Mouse (Mus musculus): Measurements from ENCODE around the gene Vmn1r143. TPM values are rescaled to one million over a fixed set of nuclear protein-coding genes. Genes with fewer than 3 reads are reported as not detected.
"Not testable (repeated sequence)": the region's sequence is repeated elsewhere in the genome, so short reads cannot be mapped to it uniquely, and the experiment has no call there.

Gene Vmn1r143
- not detected in 2 replicates for polyA plus RNA-seq (2014; fragmentation: Nextera tagmentation; extraction: Ambion mirVana)

- not testable (repeated sequence) for H3K4me2 ChIP-seq (ENCODE audit: low read depth, low read length, severe bottlenecking); H3K9me3 ChIP-seq (ENCODE audit: control insufficient read depth, low read length)
Observed at GRCm38 (mm10) chr7:22189077-22189476, at the start of gene Vmn1r143. TSS of gene Vmn1r143 (plus strand) at chr7:22189377.

GRCm38 (mm10) chr7:22163935-22164334 is 25.2 kb upstream of the Vmn1r143 start, which contains the start of gene Vmn1r142:
TSS of gene Vmn1r142 (minus strand) at chr7:22164035.
- H3K4me3 ChIP-seq (ENCODE audit: low read depth, low read length); H3K9me3 ChIP-seq (ENCODE audit: control insufficient read depth, low read length); H3K36me3 ChIP-seq (ENCODE audit: control insufficient read depth, insufficient read depth, low read length); ATAC-seq (replicated peaks; ENCODE audit: low FRiP score); H3K4me1 ChIP-seq (replicated peaks; ENCODE audit: control insufficient read depth, insufficient read depth, low read length); H3K27me3 ChIP-seq (ENCODE audit: control insufficient read depth, insufficient read depth, low read length); H3K9ac ChIP-seq (ENCODE audit: low read length); DNase-seq (ENCODE audit: low spot score); H3K4me2 ChIP-seq (ENCODE audit: low read depth, low read length, severe bottlenecking); H3K27ac ChIP-seq (ENCODE audit: low read depth, low read length): not testable (repeated sequence)
- no CpG with 5 or more reads among the region's 3 CpGs for WGBS

More at GRCm38 (mm10) chr7:22189077-22189476, at the start of gene Vmn1r143:
- not testable (repeated sequence) for H3K4me1 ChIP-seq (replicated peaks; ENCODE audit: control insufficient read depth, insufficient read depth, low read length); DNase-seq (ENCODE audit: low spot score); H3K27ac ChIP-seq (ENCODE audit: low read depth, low read length); H3K9ac ChIP-seq (ENCODE audit: low read length); ATAC-seq (replicated peaks; ENCODE audit: low FRiP score); H3K27me3 ChIP-seq (ENCODE audit: control insufficient read depth, insufficient read depth, low read length); H3K4me3 ChIP-seq (ENCODE audit: low read depth, low read length); H3K36me3 ChIP-seq (ENCODE audit: control insufficient read depth, insufficient read depth, low read length)
- no CpG with 5 or more reads among the region's 3 CpGs for WGBS

- not testable (repeated sequence) for H3K4me1 ChIP-seq (replicated peaks; ENCODE audit: control insufficient read depth, insufficient read depth, low read length); H3K9me3 ChIP-seq (ENCODE audit: control insufficient read depth, low read length); H3K4me3 ChIP-seq (ENCODE audit: low read depth, low read length); H3K27ac ChIP-seq (ENCODE audit: low read depth, low read length); DNase-seq (ENCODE audit: low spot score); ATAC-seq (replicated peaks; ENCODE audit: low FRiP score); H3K4me2 ChIP-seq (ENCODE audit: low read depth, low read length, severe bottlenecking); H3K9ac ChIP-seq (ENCODE audit: low read length); H3K27me3 ChIP-seq (ENCODE audit: control insufficient read depth, insufficient read depth, low read length); H3K36me3 ChIP-seq (ENCODE audit: control insufficient read depth, insufficient read depth, low read length)
- no CpG with 5 or more reads among the region's 2 CpGs for WGBS
Observed at GRCm38 (mm10) chr7:22201164-22201563, 12.0 kb downstream of the Vmn1r143 start, which contains the start of gene Gm8653. TSS of gene Gm8653 (minus strand) at chr7:22201264.

- not testable (repeated sequence) for H3K9me3 ChIP-seq (ENCODE audit: control insufficient read depth, low read length); H3K27me3 ChIP-seq (ENCODE audit: control insufficient read depth, insufficient read depth, low read length); H3K27ac ChIP-seq (ENCODE audit: low read depth, low read length); DNase-seq (ENCODE audit: low spot score); H3K4me1 ChIP-seq (replicated peaks; ENCODE audit: control insufficient read depth, insufficient read depth, low read length); H3K36me3 ChIP-seq (ENCODE audit: control insufficient read depth, insufficient read depth, low read length); ATAC-seq (replicated peaks; ENCODE audit: low FRiP score); H3K4me3 ChIP-seq (ENCODE audit: low read depth, low read length); H3K4me2 ChIP-seq (ENCODE audit: low read depth, low read length, severe bottlenecking); H3K9ac ChIP-seq (ENCODE audit: low read length)
- 27% methylated on average over 1 of the region's 2 CpGs for WGBS
Observed at GRCm38 (mm10) chr7:22229384-22229783, 40.2 kb downstream of the Vmn1r143 start, which contains the start of gene Gm8453. TSS of gene Gm8453 (minus strand) at chr7:22229484.

Other genes with a start within 250 kb of the Vmn1r143 start
- not detected in 2 replicates for gene Vmn1r137, start 194.8 kb upstream of the Vmn1r143 start, polyA plus RNA-seq (2014; fragmentation: Nextera tagmentation; extraction: Ambion mirVana)
- gene Vmn1r138, start 160.5 kb upstream of the Vmn1r143 start, polyA plus RNA-seq (2014; fragmentation: Nextera tagmentation; extraction: Ambion mirVana) = not detected in 2 replicates
- not detected in 2 replicates for gene Gm6176, start 133.1 kb upstream of the Vmn1r143 start, polyA plus RNA-seq (2014; fragmentation: Nextera tagmentation; extraction: Ambion mirVana)
- gene Vmn1r139, start 120.3 kb upstream of the Vmn1r143 start, polyA plus RNA-seq (2014; fragmentation: Nextera tagmentation; extraction: Ambion mirVana) = not detected in 2 replicates
- not detected in 2 replicates for gene Gm16451, start 71.1 kb upstream of the Vmn1r143 start, polyA plus RNA-seq (2014; fragmentation: Nextera tagmentation; extraction: Ambion mirVana)
- not detected in 2 replicates for gene Gm10666, start 54.6 kb upstream of the Vmn1r143 start, polyA plus RNA-seq (2014; fragmentation: Nextera tagmentation; extraction: Ambion mirVana)
- not detected in 2 replicates for gene Vmn1r142, start 25.3 kb upstream of the Vmn1r143 start, polyA plus RNA-seq (2014; fragmentation: Nextera tagmentation; extraction: Ambion mirVana)
- gene Gm8653, start 11.9 kb downstream of the Vmn1r143 start, polyA plus RNA-seq (2014; fragmentation: Nextera tagmentation; extraction: Ambion mirVana) = not detected in 2 replicates
- not detected in 2 replicates for gene Gm8453, start 40.1 kb downstream of the Vmn1r143 start, polyA plus RNA-seq (2014; fragmentation: Nextera tagmentation; extraction: Ambion mirVana)
- gene Gm4187, start 140.3 kb downstream of the Vmn1r143 start, polyA plus RNA-seq (2014; fragmentation: Nextera tagmentation; extraction: Ambion mirVana) = not detected in 2 replicates
- gene Gm8660, start 181.7 kb downstream of the Vmn1r143 start, polyA plus RNA-seq (2014; fragmentation: Nextera tagmentation; extraction: Ambion mirVana) = not detected in 2 replicates
- not detected in 2 replicates for gene Vmn1r148, start 224.2 kb downstream of the Vmn1r143 start, polyA plus RNA-seq (2014; fragmentation: Nextera tagmentation; extraction: Ambion mirVana)
- gene Vmn1r149, start 248.9 kb downstream of the Vmn1r143 start, polyA plus RNA-seq (2014; fragmentation: Nextera tagmentation; extraction: Ambion mirVana) = not detected in 2 replicates